Mouse (Mus musculus): Measurements from ENCODE around the gene Ccdc107. TPM values are rescaled to one million over a fixed set of nuclear protein-coding genes. Genes with fewer than 3 reads are reported as not detected.

The Ccdc107 gene
- polyA plus RNA-seq (2015; fragmentation: Nextera tagmentation; extraction: Ambion mirVana): 85.1 and 92.8 TPM in 2 replicates

DNA sequence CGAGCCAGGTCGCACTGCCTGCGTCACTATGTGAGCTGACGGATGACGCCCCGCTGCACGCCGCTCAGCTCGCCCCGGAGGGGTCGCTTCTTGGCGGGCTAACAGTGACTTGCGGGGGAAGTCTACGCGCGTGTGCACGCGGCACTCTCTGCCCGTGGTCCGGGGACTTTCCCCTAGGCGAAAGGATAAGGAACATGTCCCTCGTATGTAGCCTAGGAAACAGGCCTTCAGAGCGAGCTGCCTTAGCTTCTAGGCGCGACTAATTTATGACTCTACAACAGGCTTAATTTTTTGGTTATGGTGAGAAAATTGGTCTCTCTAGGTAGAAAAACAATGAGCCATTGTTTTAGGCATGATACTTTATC is at the start of gene Ccdc107:
Gene Ccdc107 (plus strand): TSS at position 80 of the 365 bp plus-strand sequence.
- DNase-seq (ENCODE audit: low spot score): peak; percentile 97

DNA sequence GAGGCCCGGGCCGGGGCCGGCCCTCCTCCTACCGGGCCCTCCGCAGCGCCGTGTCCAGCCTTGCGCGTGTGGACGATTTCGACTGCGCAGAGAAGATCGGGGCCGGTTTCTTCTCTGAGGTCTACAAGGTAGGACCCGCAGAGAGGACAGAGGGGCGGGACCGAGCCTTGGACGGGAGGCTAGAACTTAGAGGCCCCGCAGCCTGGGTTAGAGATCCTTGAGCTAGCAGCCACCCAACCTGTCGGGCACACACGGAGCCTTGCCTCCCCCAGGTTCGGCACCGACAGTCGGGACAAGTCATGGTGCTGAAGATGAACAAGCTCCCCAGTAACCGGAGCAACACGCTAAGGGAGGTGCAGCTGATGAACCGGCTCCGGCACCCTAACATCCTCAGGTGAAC is 49.2 kb upstream of the Ccdc107 start:
- peak; percentile 19 for DNase-seq (ENCODE audit: low spot score)

GRCm38 (mm10) chr4:43447251-43447650 is 45.4 kb upstream of the Ccdc107 start:
- no peak for DNase-seq (ENCODE audit: low spot score)

- no peak for DNase-seq (ENCODE audit: low spot score)
Measured at GRCm38 (mm10) chr4:43448554-43448953, 44.1 kb upstream of the Ccdc107 start.

- no peak for DNase-seq (ENCODE audit: low spot score)
Measured at GRCm38 (mm10) chr4:43452315-43452714, 40.4 kb upstream of the Ccdc107 start.

- DNase-seq (ENCODE audit: low spot score): peak; percentile 39
Measured at GRCm38 (mm10) chr4:43453413-43453812, 39.3 kb upstream of the Ccdc107 start.

- DNase-seq (ENCODE audit: low spot score): peak; percentile 35
Measured at GRCm38 (mm10) chr4:43454041-43454836, 38.5 kb upstream of the Ccdc107 start, which contains the start of gene Cd72. Gene Cd72 (minus strand): TSS chr4:43454628.

- DNase-seq (ENCODE audit: low spot score): peak; percentile 80
Measured at GRCm38 (mm10) chr4:43456470-43456869, 36.2 kb upstream of the Ccdc107 start.

- DNase-seq (ENCODE audit: low spot score): peak; percentile 32
Measured at GRCm38 (mm10) chr4:43457124-43457523, 35.6 kb upstream of the Ccdc107 start.

GRCm38 (mm10) chr4:43463102-43463501 is 29.6 kb upstream of the Ccdc107 start:
- no peak for DNase-seq (ENCODE audit: low spot score)

DNA sequence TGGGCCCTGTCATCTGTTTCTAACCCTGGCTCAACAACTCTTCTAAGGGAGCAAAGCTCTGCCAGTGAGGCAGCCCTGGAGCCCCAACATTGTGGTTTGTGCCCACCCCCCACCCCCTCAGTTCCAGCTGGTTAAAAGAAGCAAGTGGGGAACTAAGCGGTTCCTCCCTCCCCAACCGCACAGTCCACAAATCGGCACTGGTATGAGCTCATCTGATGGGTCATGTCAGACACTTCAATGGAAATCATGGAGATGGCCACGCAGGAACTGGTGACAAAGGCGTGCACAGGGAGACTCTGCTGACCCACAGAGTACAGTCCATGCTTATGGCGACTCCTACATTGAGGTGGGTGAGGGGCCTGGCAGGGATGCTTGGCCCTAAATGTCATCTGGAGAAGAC is 26.8 kb upstream of the Ccdc107 start:
- DNase-seq (ENCODE audit: low spot score): peak; percentile 23

GRCm38 (mm10) chr4:43466872-43467271 is 25.8 kb upstream of the Ccdc107 start:
- no peak for DNase-seq (ENCODE audit: low spot score)

DNA sequence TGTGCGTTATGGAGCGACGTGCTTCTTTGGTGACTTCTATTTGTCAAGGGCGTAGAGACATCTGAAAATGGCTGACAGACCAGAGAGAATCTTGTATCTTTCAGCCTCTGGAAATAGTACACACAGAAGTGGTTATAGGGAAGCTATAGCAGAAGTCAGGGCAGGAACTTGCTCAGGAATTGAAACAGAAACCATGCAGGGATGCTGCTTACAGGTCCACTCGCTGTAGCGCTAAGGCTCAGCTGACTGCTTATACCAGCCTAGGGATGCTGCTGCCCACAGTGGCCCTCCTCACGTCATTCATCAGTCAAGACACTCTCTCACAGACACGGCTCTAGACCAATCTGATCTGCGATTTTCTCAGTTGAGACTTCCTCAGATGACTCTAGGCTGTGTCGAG is 22.4 kb upstream of the Ccdc107 start:
- DNase-seq (ENCODE audit: low spot score): no peak

DNA sequence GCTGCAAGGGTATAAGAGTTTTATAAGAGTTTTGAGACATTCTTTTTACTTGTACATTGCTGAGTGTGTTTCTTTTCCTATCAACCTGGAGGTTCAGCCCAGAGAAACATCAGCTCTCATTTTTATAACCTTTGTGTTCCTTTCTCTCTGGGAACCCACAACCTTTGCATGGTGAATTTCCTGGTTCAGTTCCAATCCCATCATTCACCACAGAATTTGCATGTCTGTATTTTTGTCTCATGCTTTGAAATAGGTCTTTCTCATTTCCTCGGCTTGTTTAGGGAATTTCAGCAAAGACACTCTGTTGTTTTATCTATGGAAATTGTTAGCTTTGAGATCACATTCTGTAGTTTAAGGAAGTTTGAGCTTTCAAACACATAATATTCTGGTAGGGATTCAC is 19.1 kb upstream of the Ccdc107 start:
- no peak for DNase-seq (ENCODE audit: low spot score)

GRCm38 (mm10) chr4:43476604-43477003 is 16.1 kb upstream of the Ccdc107 start:
- peak; percentile 23 for DNase-seq (ENCODE audit: low spot score)

GRCm38 (mm10) chr4:43477857-43478533 is 14.7 kb upstream of the Ccdc107 start:
- DNase-seq (ENCODE audit: low spot score): peak; percentile 94

GRCm38 (mm10) chr4:43478534-43478858 is 14.2 kb upstream of the Ccdc107 start:
- no peak for DNase-seq (ENCODE audit: low spot score)

- DNase-seq (ENCODE audit: low spot score): peak; percentile 71
Measured at GRCm38 (mm10) chr4:43478906-43479832, 13.5 kb upstream of the Ccdc107 start.

DNA sequence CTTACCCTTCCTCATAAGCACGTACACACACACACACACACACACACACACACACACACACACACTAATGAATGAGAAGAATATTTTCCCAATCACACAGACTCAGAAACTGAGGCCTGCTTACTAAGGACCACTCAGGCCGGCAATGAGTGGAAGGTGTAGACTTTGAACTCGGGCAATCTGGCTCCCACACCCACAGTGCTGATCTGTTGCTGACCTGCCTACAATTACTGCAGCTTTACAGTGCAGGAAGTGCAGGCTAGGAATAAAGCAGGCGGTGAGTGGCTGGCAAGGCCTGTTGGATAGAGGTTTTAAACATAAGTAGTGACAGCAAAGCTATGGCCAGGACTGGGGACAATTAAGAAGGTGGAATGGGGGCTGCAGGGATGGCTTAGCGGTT is 11.7 kb upstream of the Ccdc107 start:
- DNase-seq (ENCODE audit: low spot score): no peak

- DNase-seq (ENCODE audit: low spot score): peak; percentile 89
Measured at GRCm38 (mm10) chr4:43481894-43482456, 10.7 kb upstream of the Ccdc107 start.

GRCm38 (mm10) chr4:43482591-43482990 is 10.1 kb upstream of the Ccdc107 start:
- DNase-seq (ENCODE audit: low spot score): peak; percentile 35
